Mouse (Mus musculus): ENCODE measurements at regions not wholly inside any gene's neighbourhood (a gene's known extent, or its start where the extent isn't known, plus 50 kb on each side); places are given as distances from the start of the nearest gene placed in this dataset.

GRCm38 (mm10) chr10:43751881-43752675, 149.5 kb downstream of the Qrsl1 start:
- TF ChIP-seq POLR2A (IDR thresholded peaks at IDR 0.05; ENCODE audit: insufficient read depth, low read depth, low read length) (no peak), CTCF (IDR thresholded peaks at IDR 0.05; ENCODE audit: insufficient read depth, low read depth, low read length) (no peak)
